ENCODE assay signal across 9 mouse cellular contexts in genomic region chr13:11432465-11433339, GRCm38 (mm10).
DNase-seq lines count a peak whose midpoint lies in the region; ATAC-seq and TF ChIP-seq lines count a peak whose summit lies in the region.
"Had no signal": no experiment of that assay in that cellular context is flagged by ENCODE, and none has a peak within 500 bp of the region (broad histone marks: within the 10 kb centered on the region; RNA-seq: fewer than 3 reads in every experiment).

No protein-coding gene starts in this region.

- no peaks in the 10 kb centered on the region for H3K4me1 ChIP-seq in stomach, postnatal 0 days (replicated peaks; ENCODE audit: control insufficient read depth, insufficient read depth)
- no peaks in the 10 kb centered on the region for H3K4me1 ChIP-seq in thymus, adult 2 months (replicated peaks; ENCODE audit: control insufficient read depth, insufficient read depth, low read length)
- H3K4me1 ChIP-seq: embryonic facial prominence, embryonic 15.5 days had no signal

- no peak for TF ChIP-seq CTCF in stomach, postnatal 0 days (IDR thresholded peaks at IDR 0.05; ENCODE audit: low read depth)
- no peak for TF ChIP-seq CTCF in thymus, adult 2 months (IDR thresholded peaks at IDR 0.05; ENCODE audit: borderline replicate concordance, control insufficient read depth, extremely low read depth, insufficient read depth, low read length, poor library complexity)

- H3K27me3 ChIP-seq in stomach, postnatal 0 days (ENCODE audit: control insufficient read depth, insufficient read depth, low read length), result no peaks in the 10 kb centered on the region
- H3K27me3 ChIP-seq in thymus, adult 2 months (ENCODE audit: control insufficient read depth, insufficient read depth, low read length), result no peaks in the 10 kb centered on the region
- H3K27me3 ChIP-seq: embryonic facial prominence, embryonic 15.5 days had no signal

- H3K4me3 ChIP-seq in stomach, postnatal 0 days (ENCODE audit: low read depth, low read length), result no peak overlapping the region
- no peak overlapping the region for H3K4me3 ChIP-seq in thymus, adult 2 months (ENCODE audit: control insufficient read depth, insufficient read depth, low read length)
- H3K4me3 ChIP-seq: embryonic facial prominence, embryonic 15.5 days had no signal

- H3K9me3 ChIP-seq in stomach, postnatal 0 days (ENCODE audit: control insufficient read depth, low read length), result no peaks in the 10 kb centered on the region
- H3K9me3 ChIP-seq: embryonic facial prominence, embryonic 15.5 days had no signal

- no peak overlapping the region for H3K27ac ChIP-seq in stomach, postnatal 0 days (replicated peaks)
- no peak overlapping the region for H3K27ac ChIP-seq in thymus, adult 2 months (ENCODE audit: control insufficient read depth, insufficient read depth, low read length)
- H3K27ac ChIP-seq: embryonic facial prominence, embryonic 15.5 days had no signal

- peak; percentile 53; the same call in 1 of the 2 replicates for ATAC-seq in stomach, postnatal 0 days (ENCODE audit: low FRiP score, low TSS enrichment)

- DNase-seq in right cerebral cortex, adult 18-20 months, result peak; percentile 24
- no peak for DNase-seq in right cerebral cortex, postnatal 4 days
- DNase-seq in heart, adult 18-20 months, result peak; percentile 40 to 48
- peak; percentile 14 to 50 for DNase-seq in layer of hippocampus, adult 8-10 months (ENCODE audit: low spot score in 2 of 2)
- peak; percentile 42 for DNase-seq in stomach, postnatal 0 days (ENCODE audit: low spot score)
- no peak for DNase-seq in thymus, postnatal 36 days
- DNase-seq in thymus, adult 2 months, result no peak
- no peak for DNase-seq in B cell, adult 2 months

- no peak for TF ChIP-seq POLR2A in thymus, adult 2 months (IDR thresholded peaks at IDR 0.05; ENCODE audit: control insufficient read depth, extremely low read depth, insufficient read depth, low read length, poor library complexity)

- no peaks in the 10 kb centered on the region for H3K36me3 ChIP-seq in stomach, postnatal 0 days (ENCODE audit: control insufficient read depth, insufficient read depth, low read length)
- H3K36me3 ChIP-seq in thymus, adult 2 months (ENCODE audit: control insufficient read depth, insufficient read depth, low read length), result no peaks in the 10 kb centered on the region
- H3K36me3 ChIP-seq: embryonic facial prominence, embryonic 15.5 days had no signal

- TF ChIP-seq EP300 in stomach, postnatal 0 days (optimal IDR thresholded peaks at IDR 0.05), result no peak

- 36% methylated on average over 7 of the region's 7 CpGs for WGBS in stomach, postnatal 0 days
- 81% methylated on average over 7 of the region's 7 CpGs for WGBS in thymus, adult 2 months

- H3K9ac ChIP-seq in stomach, postnatal 0 days (ENCODE audit: low read length), result no peak overlapping the region
- H3K9ac ChIP-seq: embryonic facial prominence, embryonic 15.5 days had no signal

- no peak overlapping the region for H3K4me2 ChIP-seq in stomach, postnatal 0 days (replicated peaks; ENCODE audit: low read depth)
- H3K4me2 ChIP-seq: embryonic facial prominence, embryonic 15.5 days had no signal

Comparison
In these comparisons a context has a peak if more than half of its experiments do, and no peak if none do; other contexts are left out.
1. DNase-seq: peak in right cerebral cortex, adult 18-20 months (single experiment), heart, adult 18-20 months (2 of 2), layer of hippocampus, adult 8-10 months (2 of 2) and stomach, postnatal 0 days (single experiment); none in right cerebral cortex, postnatal 4 days (single experiment), thymus, postnatal 36 days (0 of 2), thymus, adult 2 months (single experiment) and B cell, adult 2 months (0 of 2).